In genomic region chr16:16984423-16984941, GRCm38 (mm10) we compare ENCODE assay signal across 8 mouse cellular contexts. TPM values are rescaled to one million over a fixed set of nuclear protein-coding genes. Genes with fewer than 3 reads are reported as not detected.
DNase-seq lines count a peak whose midpoint lies in the region; ATAC-seq lines count a peak whose summit lies in the region.
"Had no signal": no experiment of that assay in that cellular context is flagged by ENCODE, and none has a peak within 500 bp of the region (broad histone marks: within the 10 kb centered on the region; RNA-seq: fewer than 3 reads in every experiment).

No protein-coding gene starts in this region.

- no peaks in the 10 kb centered on the region for H3K27me3 ChIP-seq in neural tube, embryonic 11.5 days (ENCODE audit: control insufficient read depth, insufficient read depth, low read length)
- H3K27me3 ChIP-seq in forebrain, embryonic 11.5 days (ENCODE audit: control insufficient read depth, insufficient read depth, low read length) = no peaks in the 10 kb centered on the region
- H3K27me3 ChIP-seq in limb, embryonic 15.5 days = no peaks in the 10 kb centered on the region

- H3K4me1 ChIP-seq in neural tube, embryonic 11.5 days (ENCODE audit: control insufficient read depth, insufficient read depth, low read length) = peaks cover 6% of the 10 kb centered on the region; the same call in 1 of the 2 replicates
- H3K4me1 ChIP-seq in forebrain, embryonic 11.5 days (replicated peaks; ENCODE audit: control insufficient read depth, insufficient read depth, low read length) = no peaks in the 10 kb centered on the region; the same call in 1 of the 2 replicates
- H3K4me1 ChIP-seq in limb, embryonic 15.5 days = peaks cover 7% of the 10 kb centered on the region; the same call in 1 of the 2 replicates

- peak overlapping the region; percentile 42 for H3K4me2 ChIP-seq in neural tube, embryonic 11.5 days (ENCODE audit: low read depth)
- H3K4me2 ChIP-seq in forebrain, embryonic 11.5 days (ENCODE audit: low read depth, low read length, severe bottlenecking) = peak overlapping the region; percentile 56
- peak overlapping the region; percentile 70 for H3K4me2 ChIP-seq in limb, embryonic 15.5 days

- DNase-seq in neural tube, embryonic 11.5 days (ENCODE audit: low spot score) = no peak
- no peak for DNase-seq in neural tube, embryonic 10.5 days (ENCODE audit: extremely low spot score, low spot score)
- DNase-seq in forebrain, embryonic 11.5 days (ENCODE audit: low spot score) = no peak
- no peak for DNase-seq in frontal cortex, postnatal 14 days (ENCODE audit: low spot score in 2 of 2)
- no peak for DNase-seq in gastrocnemius, adult 18-20 months (ENCODE audit: low spot score)
- DNase-seq in frontal cortex, postnatal 10 days (ENCODE audit: low spot score in 2 of 2) = no peak
- DNase-seq: cerebellum, adult 11-12 months had no signal

- 38% methylated on average over 9 of the region's 9 CpGs for WGBS in neural tube, embryonic 11.5 days
- WGBS in forebrain, embryonic 11.5 days = 36% methylated on average over 9 of the region's 9 CpGs
- WGBS in limb, embryonic 15.5 days = 13% methylated on average over 9 of the region's 9 CpGs

- no peak overlapping the region for H3K9ac ChIP-seq in neural tube, embryonic 11.5 days (ENCODE audit: low read length)
- peak overlapping the region; percentile 95 for H3K9ac ChIP-seq in forebrain, embryonic 11.5 days (ENCODE audit: low read length)
- peak overlapping the region; percentile 93 for H3K9ac ChIP-seq in limb, embryonic 15.5 days

- H3K27ac ChIP-seq in neural tube, embryonic 11.5 days (ENCODE audit: low read depth, low read length) = no peak overlapping the region
- H3K27ac ChIP-seq in forebrain, embryonic 11.5 days (ENCODE audit: low read depth, low read length) = no peak overlapping the region
- H3K27ac ChIP-seq in limb, embryonic 15.5 days = no peak overlapping the region

- no peaks in the 10 kb centered on the region for H3K9me3 ChIP-seq in neural tube, embryonic 11.5 days (ENCODE audit: control insufficient read depth, low read length)
- no peaks in the 10 kb centered on the region for H3K9me3 ChIP-seq in forebrain, embryonic 11.5 days (ENCODE audit: control insufficient read depth, low read length)
- no peaks in the 10 kb centered on the region for H3K9me3 ChIP-seq in limb, embryonic 15.5 days

- no peak for ATAC-seq in neural tube, embryonic 11.5 days (ENCODE audit: insufficient read depth, low FRiP score, low TSS enrichment)
- ATAC-seq in forebrain, embryonic 11.5 days (replicated peaks; ENCODE audit: low FRiP score) = no peak
- no peak for ATAC-seq in limb, embryonic 15.5 days (ENCODE audit: insufficient number of reproducible peaks, low FRiP score, low TSS enrichment, low read depth)

- no peaks in the 10 kb centered on the region for H3K36me3 ChIP-seq in neural tube, embryonic 11.5 days (ENCODE audit: control insufficient read depth, insufficient read depth, low read length)
- no peaks in the 10 kb centered on the region; the same call in 1 of the 2 replicates for H3K36me3 ChIP-seq in forebrain, embryonic 11.5 days (ENCODE audit: control insufficient read depth, insufficient read depth, low read length)
- peaks cover 4% of the 10 kb centered on the region for H3K36me3 ChIP-seq in limb, embryonic 15.5 days

- H3K4me3 ChIP-seq in neural tube, embryonic 11.5 days (ENCODE audit: low read depth, low read length) = peak overlapping the region; percentile 78
- H3K4me3 ChIP-seq in forebrain, embryonic 11.5 days (ENCODE audit: low read depth, low read length) = peak overlapping the region; percentile 98
- peak overlapping the region; percentile 96 for H3K4me3 ChIP-seq in limb, embryonic 15.5 days

RNA-seq across cellular contexts. Expression of gene Mapk1, which starts 1.3 kb away (rescaled TPM):
- polyA plus RNA-seq in neural tube, embryonic 11.5 days (2014; fragmentation: Nextera tagmentation; extraction: Ambion mirVana) = 218 and 224 TPM in 2 replicates
- 197 and 202 TPM in 2 replicates for polyA plus RNA-seq in forebrain, embryonic 11.5 days (2014; fragmentation: Nextera tagmentation; extraction: Ambion mirVana)
- polyA plus RNA-seq in limb, embryonic 15.5 days (2015; fragmentation: Nextera tagmentation; extraction: Ambion mirVana) = 155 and 161 TPM in 2 replicates
- 100 to 1,000 TPM in 1 of 2 experiments, 10 to 100 TPM in 1; 94.3 to 102 TPM for total RNA-seq in gastrocnemius, adult 18-20 months (2021)
